Mouse (Mus musculus) spleen, adult 2 months (tissue): ENCODE measurements at regions not wholly inside any gene's neighbourhood (a gene's known extent, or its start where the extent isn't known, plus 50 kb on each side); places are given as distances from the start of the nearest gene placed in this dataset.

ENCODE experiments used
- CTCF ChIP-seq: fragments of 200-500 bp; IDR thresholded peaks from 2 replicates; pipeline ENCODE4 v1.5.1; 2011; ENCODE audit warnings: mild to moderate bottlenecking, inconsistent platforms; ENCODE audit not compliant: insufficient read depth, insufficient read length, insufficient replicate concordance; ENCODE audit errors: extremely low read depth
- POLR2A ChIP-seq: fragments of 200-500 bp; IDR thresholded peaks from 2 replicates; pipeline ENCODE4 v1.6.1; 2011; ENCODE audit warnings: low read depth, low read length, inconsistent platforms

DNA sequence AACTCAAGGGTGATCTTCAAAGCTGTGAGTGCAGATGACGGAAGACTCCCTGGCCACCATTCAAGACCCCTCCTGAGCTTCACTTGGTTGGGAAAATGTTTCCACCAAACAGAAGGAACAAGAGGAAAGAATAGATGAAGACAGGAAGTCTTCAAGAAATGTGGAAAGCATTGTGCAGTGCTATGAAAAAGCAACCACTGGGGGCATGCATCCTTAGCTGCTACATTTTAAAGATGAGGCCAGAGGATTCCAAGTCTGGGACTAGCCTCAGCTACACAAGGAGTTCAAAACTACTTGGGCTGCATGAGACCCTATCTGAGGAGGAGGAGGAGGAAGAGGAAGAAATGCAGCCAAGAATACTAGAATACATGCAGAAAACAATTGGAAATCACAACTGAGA is 207.6 kb upstream of the Hes1 start:
- TF ChIP-seq POLR2A (no peak), CTCF (no peak)
